Mouse (Mus musculus) forebrain, embryonic 10.5 days (tissue): ENCODE measurements around the gene Ces1c. TPM values are rescaled to one million over a fixed set of nuclear protein-coding genes. Genes with fewer than 3 reads are reported as not detected.

Experiments used
- DNase-seq: peaks from one replicate; pipeline ENCODE4 v3.0.0-alpha.2; 2017; ENCODE audit warnings: low spot score; ENCODE audit errors: extremely low spot score
- H3K27ac ChIP-seq: fragments of 300-500 bp; sonication (generic); 2 replicates; pipeline ENCODE4 v1.5.1; 2016; ENCODE audit warnings: mild to moderate bottlenecking
- H3K27me3 ChIP-seq: fragments of 300-500 bp; sonication (generic); 2 replicates; pipeline ENCODE4 v1.6.1; 2016; ENCODE audit warnings: mild to moderate bottlenecking; ENCODE audit not compliant: poor library complexity, severe bottlenecking
- H3K36me3 ChIP-seq: fragments of 300-500 bp; sonication (generic); replicated peaks from 2 replicates; pipeline ENCODE4 v1.6.1; 2016; ENCODE audit warnings: mild to moderate bottlenecking, moderate library complexity
- H3K4me1 ChIP-seq: fragments of 300-500 bp; sonication (generic); 2 replicates; pipeline ENCODE4 v1.6.1; 2016
- H3K4me3 ChIP-seq: fragments of 300-500 bp; sonication (generic); 2 replicates; pipeline ENCODE4 v1.5.1; 2016; ENCODE audit warnings: mild to moderate bottlenecking, moderate library complexity
- H3K9me3 ChIP-seq: fragments of 300-500 bp; sonication (generic); 2 replicates; pipeline ENCODE4 v1.6.1; 2016; ENCODE audit warnings: mild to moderate bottlenecking, moderate library complexity
- WGBS: fragments of 180-500 bp; shearing (Covaris S2); methylation state at CpG from one replicate; pipeline ENCODE4 v1.1.7; 2016; 5-methylcytosine and 5-hydroxymethylcytosine counted together
- polyA plus RNA-seq: library from polyadenylated mRNA; unstranded; fragments of >200 nt; fragmentation: Nextera tagmentation; extraction: Ambion mirVana; gene quantifications from 2 replicates; pipeline ENCODE4 v1.2.1, GENCODE M21; 2016

Gene Ces1c
- not detected in 2 replicates for polyA plus RNA-seq

DNA sequence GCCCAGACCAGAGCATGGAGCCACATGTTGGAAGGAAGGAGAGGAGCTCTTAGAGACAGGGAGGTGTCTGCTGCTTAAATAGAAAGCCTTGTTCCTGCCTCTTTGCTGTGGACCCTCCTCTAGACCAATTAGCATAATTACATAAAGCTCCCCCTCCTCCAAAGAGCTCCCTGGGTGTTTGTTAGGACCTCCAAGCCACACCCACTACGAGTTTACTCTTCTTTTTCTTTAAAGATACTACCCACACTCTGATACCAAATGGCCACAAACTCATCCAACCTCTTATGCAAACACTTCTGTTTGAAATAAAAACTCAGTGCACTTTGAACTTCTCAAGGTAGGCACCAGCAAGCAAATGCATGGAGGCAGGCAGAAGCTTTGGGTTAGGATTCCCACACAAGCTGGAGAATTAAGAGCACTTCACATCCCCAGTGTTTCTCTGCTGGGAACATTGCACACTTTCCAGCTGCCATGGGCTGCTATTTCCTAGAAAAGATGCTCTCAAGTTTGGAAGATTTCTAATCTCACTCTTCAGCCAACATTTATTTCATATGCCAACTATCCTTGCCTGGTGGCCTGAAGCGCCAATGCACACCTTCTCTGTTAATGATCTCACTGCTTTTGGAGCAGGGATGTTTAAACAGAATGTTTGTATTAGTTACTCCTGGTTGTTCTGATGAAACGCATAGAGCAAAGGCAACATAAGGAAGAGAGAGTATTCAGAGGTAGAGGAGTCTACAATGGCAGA lies at the start of gene Ces1c:
Gene Ces1c (minus strand): TSS at position 51 of the 748 bp plus-strand sequence.
- Histone ChIP-seq H3K27ac (no peak within 1 kb of the TSS), H3K4me1 (no peaks in the 10 kb centered on the region)
- WGBS = 84% methylated on average over 3 of the region's 3 CpGs

GRCm38 (mm10) chr8:93180581-93181129 lies 49.6 kb upstream of the Ces1c start:
- H3K36me3 ChIP-seq = no peaks in the 10 kb centered on the region
- H3K27ac ChIP-seq = no peak overlapping the region
- H3K4me3 ChIP-seq = no peak overlapping the region
- no peaks in the 10 kb centered on the region for H3K9me3 ChIP-seq
- 91% methylated on average over 4 of the region's 4 CpGs for WGBS
- no peaks in the 10 kb centered on the region for H3K27me3 ChIP-seq
- no peak for DNase-seq
- H3K4me1 ChIP-seq = peaks cover 12% of the 10 kb centered on the region

More for the DNA sequence above, at the start of gene Ces1c:
- no peaks in the 10 kb centered on the region for H3K9me3 ChIP-seq
- no peak within 1 kb of the TSS for H3K4me3 ChIP-seq
- H3K27me3 ChIP-seq = no peaks in the 10 kb centered on the region
- no peaks in the 10 kb centered on the region for H3K36me3 ChIP-seq
- no peak for DNase-seq

DNA sequence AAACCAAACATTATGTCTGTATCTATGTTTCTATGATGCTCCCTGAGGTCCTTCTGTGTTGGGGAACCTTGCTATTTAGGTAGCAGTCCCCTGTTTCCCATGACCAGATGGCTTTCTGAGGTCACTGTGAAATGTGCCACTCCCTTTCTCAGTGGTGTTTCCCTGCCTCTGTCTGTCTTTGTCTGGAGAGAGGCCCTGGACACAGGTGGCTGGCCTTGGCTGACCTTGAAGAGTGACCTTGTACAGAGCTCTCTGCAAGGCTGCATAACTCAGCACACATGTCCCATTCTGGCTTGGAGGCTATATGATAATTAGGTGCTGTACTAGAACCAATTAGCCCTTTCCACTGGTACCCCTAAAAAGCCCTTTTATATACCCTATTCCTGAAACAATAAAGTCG lies 45.5 kb upstream of the Ces1c start:
- no peaks in the 10 kb centered on the region for H3K36me3 ChIP-seq
- DNase-seq = peak; percentile 19
- no peaks in the 10 kb centered on the region for H3K9me3 ChIP-seq
- no peak overlapping the region for H3K4me3 ChIP-seq
- H3K27ac ChIP-seq = no peak overlapping the region
- no peaks in the 10 kb centered on the region for H3K27me3 ChIP-seq
- H3K4me1 ChIP-seq = peaks cover 12% of the 10 kb centered on the region
- WGBS = 61% methylated on average over 1 of the region's 1 CpGs

DNA sequence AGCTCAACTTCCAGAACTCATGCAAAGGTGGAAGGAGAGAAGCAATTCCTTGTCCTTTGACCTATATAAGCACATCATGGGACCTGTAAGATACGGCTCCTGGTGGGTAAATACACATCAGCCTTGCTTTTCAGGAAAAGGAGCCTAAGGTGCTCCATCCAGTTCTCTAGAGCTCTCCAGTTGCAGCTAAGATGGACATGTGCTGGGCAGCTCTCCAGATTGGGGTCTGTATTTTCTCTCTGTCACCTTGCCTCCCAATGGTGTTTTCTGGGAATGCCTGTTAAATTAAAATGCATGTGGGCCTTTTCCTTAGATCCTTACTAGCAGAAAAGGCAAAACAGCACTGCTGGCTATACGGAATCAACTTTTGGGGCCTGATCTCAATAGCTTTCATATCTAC lies 43.5 kb upstream of the Ces1c start:
- WGBS = 86% methylated on average over 2 of the region's 2 CpGs
- Histone ChIP-seq H3K4me1 (peaks cover 12% of the 10 kb centered on the region), H3K9me3 (no peaks in the 10 kb centered on the region), H3K36me3 (no peaks in the 10 kb centered on the region), H3K27me3 (no peaks in the 10 kb centered on the region), H3K27ac (no peak overlapping the region), H3K4me3 (no peak overlapping the region)
- DNase-seq = no peak

GRCm38 (mm10) chr8:93171846-93172590 lies 40.9 kb upstream of the Ces1c start:
- no peaks in the 10 kb centered on the region for H3K36me3 ChIP-seq
- H3K27me3 ChIP-seq = no peaks in the 10 kb centered on the region
- WGBS = 92% methylated on average over 1 of the region's 1 CpGs
- H3K27ac ChIP-seq = no peak overlapping the region
- H3K4me1 ChIP-seq = peaks cover 11% of the 10 kb centered on the region
- DNase-seq = no peak
- H3K9me3 ChIP-seq = no peaks in the 10 kb centered on the region
- no peak overlapping the region for H3K4me3 ChIP-seq

GRCm38 (mm10) chr8:93163363-93163762 lies 32.3 kb upstream of the Ces1c start:
- H3K27me3 ChIP-seq = no peaks in the 10 kb centered on the region
- H3K4me3 ChIP-seq = no peak overlapping the region
- H3K9me3 ChIP-seq = no peaks in the 10 kb centered on the region
- 94% methylated on average over 1 of the region's 1 CpGs for WGBS
- H3K4me1 ChIP-seq = no peaks in the 10 kb centered on the region
- H3K27ac ChIP-seq = no peak overlapping the region
- H3K36me3 ChIP-seq = no peaks in the 10 kb centered on the region
- DNase-seq = no peak

GRCm38 (mm10) chr8:93151401-93151800 lies 20.3 kb upstream of the Ces1c start:
- 100% methylated on average over 1 of the region's 1 CpGs for WGBS
- Histone ChIP-seq H3K27ac (no peak overlapping the region), H3K4me1 (no peaks in the 10 kb centered on the region), H3K9me3 (no peaks in the 10 kb centered on the region), H3K27me3 (no peaks in the 10 kb centered on the region), H3K4me3 (no peak overlapping the region), H3K36me3 (no peaks in the 10 kb centered on the region)
- no peak for DNase-seq

DNA sequence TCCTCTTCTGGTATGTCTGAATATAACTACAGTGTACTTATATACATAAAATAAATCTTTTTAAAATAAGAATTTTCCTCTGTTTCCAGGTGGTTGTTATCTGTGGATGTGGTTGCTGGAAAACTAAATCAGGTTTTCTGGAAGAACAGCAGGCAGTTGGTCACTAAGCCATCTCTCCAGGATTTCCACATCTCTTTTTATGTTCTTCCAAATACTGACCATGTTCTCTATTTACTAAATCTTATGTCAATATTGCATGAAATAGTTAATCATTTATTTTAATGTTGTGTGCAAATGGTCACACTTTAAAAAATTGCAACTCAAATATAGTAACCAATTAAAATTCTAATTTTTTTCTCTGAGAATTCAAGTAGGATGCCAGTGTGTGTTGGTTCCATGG lies 16.2 kb upstream of the Ces1c start:
- Histone ChIP-seq H3K9me3 (no peaks in the 10 kb centered on the region), H3K27me3 (no peaks in the 10 kb centered on the region), H3K4me1 (no peaks in the 10 kb centered on the region), H3K27ac (no peak overlapping the region), H3K4me3 (no peak overlapping the region), H3K36me3 (no peaks in the 10 kb centered on the region)
- no peak for DNase-seq

DNA sequence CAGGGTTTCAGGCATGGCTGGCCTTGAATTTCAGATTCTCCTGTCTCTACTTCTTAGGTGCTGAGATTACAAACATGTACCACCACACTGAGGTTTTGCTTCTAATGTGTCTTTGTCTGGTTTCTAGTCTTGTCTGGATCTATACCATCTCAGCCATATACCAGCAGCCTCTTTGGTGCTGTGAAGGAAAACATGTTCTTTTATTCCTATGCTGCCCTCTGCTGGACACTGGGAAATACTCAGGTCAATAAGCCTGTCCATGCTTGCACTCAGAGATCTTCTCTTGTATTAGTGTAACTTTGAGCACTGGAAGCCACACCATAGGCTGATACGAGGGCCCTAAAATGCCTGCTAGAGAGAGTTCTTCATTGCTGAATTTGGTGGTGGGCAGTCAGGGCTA lies 9.6 kb upstream of the Ces1c start:
- no peaks in the 10 kb centered on the region for H3K27me3 ChIP-seq
- no peaks in the 10 kb centered on the region for H3K36me3 ChIP-seq
- H3K4me3 ChIP-seq = no peak overlapping the region
- H3K9me3 ChIP-seq = no peaks in the 10 kb centered on the region
- H3K4me1 ChIP-seq = no peaks in the 10 kb centered on the region
- WGBS = 72% methylated on average over 1 of the region's 1 CpGs
- no peak overlapping the region for H3K27ac ChIP-seq
- peak; percentile 27 for DNase-seq

GRCm38 (mm10) chr8:93132196-93132595 lies 1.1 kb upstream of the Ces1c start:
- Histone ChIP-seq H3K4me3 (no peak overlapping the region), H3K27me3 (no peaks in the 10 kb centered on the region), H3K36me3 (no peaks in the 10 kb centered on the region), H3K4me1 (no peaks in the 10 kb centered on the region), H3K9me3 (no peaks in the 10 kb centered on the region), H3K27ac (no peak overlapping the region)
- WGBS = 91% methylated on average over 2 of the region's 2 CpGs
- DNase-seq = no peak

DNA sequence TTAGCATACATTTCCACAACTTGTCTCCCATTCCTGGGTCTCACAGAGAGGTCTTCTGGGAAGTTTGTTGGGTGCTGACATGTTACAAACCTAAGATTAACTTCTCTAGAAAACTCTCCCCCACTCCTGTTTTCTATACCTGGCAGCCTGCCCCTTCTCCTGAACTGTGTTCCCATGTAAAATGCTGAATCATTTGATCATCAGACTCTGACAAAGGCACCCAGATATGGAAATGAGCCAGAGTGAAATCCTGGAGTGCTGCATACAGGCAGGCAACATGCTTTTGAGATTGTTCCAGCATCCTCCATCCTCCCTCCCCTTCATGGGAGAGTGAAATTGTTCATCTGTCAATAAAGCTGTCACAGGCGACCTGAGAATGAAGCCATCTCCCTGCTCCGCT lies 4.6 kb downstream of the Ces1c start:
- WGBS = 95% methylated on average over 2 of the region's 2 CpGs
- Histone ChIP-seq H3K4me3 (no peak overlapping the region), H3K36me3 (no peaks in the 10 kb centered on the region), H3K4me1 (no peaks in the 10 kb centered on the region), H3K9me3 (no peaks in the 10 kb centered on the region), H3K27ac (no peak overlapping the region), H3K27me3 (no peaks in the 10 kb centered on the region)
- no peak for DNase-seq

DNA sequence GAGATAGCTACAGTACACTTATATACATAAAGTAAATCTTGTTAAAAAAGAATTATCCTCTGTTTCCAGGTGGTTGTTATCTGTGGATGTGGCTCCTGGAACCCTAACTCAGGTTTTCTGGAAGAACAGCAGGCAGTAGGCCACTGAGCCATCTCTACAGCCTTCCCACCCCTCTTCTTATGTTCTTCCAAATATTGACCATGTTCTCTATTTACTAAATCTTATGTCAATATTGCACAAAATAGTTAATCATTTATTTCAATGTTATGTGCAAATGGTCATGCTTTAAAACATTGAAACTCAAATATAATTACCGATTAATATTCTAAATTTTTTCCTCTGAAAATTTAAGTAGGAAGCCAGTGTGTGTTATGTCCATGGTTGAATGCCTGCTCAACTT lies 9.1 kb downstream of the Ces1c start:
- 98% methylated on average over 1 of the region's 1 CpGs for WGBS
- no peak overlapping the region for H3K4me3 ChIP-seq
- no peaks in the 10 kb centered on the region for H3K9me3 ChIP-seq
- H3K36me3 ChIP-seq = no peaks in the 10 kb centered on the region
- no peak for DNase-seq
- H3K4me1 ChIP-seq = no peaks in the 10 kb centered on the region
- H3K27me3 ChIP-seq = no peaks in the 10 kb centered on the region
- H3K27ac ChIP-seq = no peak overlapping the region

- H3K36me3 ChIP-seq = no peaks in the 10 kb centered on the region
- H3K4me1 ChIP-seq = no peaks in the 10 kb centered on the region
- H3K4me3 ChIP-seq = no peak overlapping the region
- no peak overlapping the region for H3K27ac ChIP-seq
- H3K27me3 ChIP-seq = no peaks in the 10 kb centered on the region
- DNase-seq = peak; percentile 44
- no peaks in the 10 kb centered on the region for H3K9me3 ChIP-seq
These were observed 35.7 kb downstream of the Ces1c start for GRCm38 (mm10) chr8:93095376-93095775.
